Mouse (Mus musculus) adrenal gland, postnatal 4 days (tissue): Measurements from ENCODE around the gene Gbe1. TPM values are rescaled to one million over a fixed set of nuclear protein-coding genes. Genes with fewer than 3 reads are reported as not detected.

Experiments
- DNase-seq, 2 experiments: peaks; one replicate each; pipeline ENCODE4 v3.0.0; 2021 to 2022; ENCODE audit warnings: low spot score in 2 of 2, mixed read lengths in 2 of 2
- total RNA-seq, 2 experiments: library from RNA; stranded (reverse); gene quantifications; 2 replicates each; pipeline ENCODE4 v1.2.3; 2021

Gene Gbe1
- total RNA-seq, 2 experiments from 2014 or later, result 22.5 to 25.5 TPM

GRCm38 (mm10) chr16:70352571-70352970 is 38.8 kb downstream of the Gbe1 start:
- DNase-seq, result no peak

GRCm38 (mm10) chr16:70353058-70353457 is 39.3 kb downstream of the Gbe1 start:
- no peak for DNase-seq

GRCm38 (mm10) chr16:70358326-70358725 is 44.6 kb downstream of the Gbe1 start:
- DNase-seq, result no peak

- DNase-seq, result no peak
Measured at GRCm38 (mm10) chr16:70365229-70365628, 51.5 kb downstream of the Gbe1 start.

- no peak for DNase-seq
Measured at GRCm38 (mm10) chr16:70381045-70381444, 67.3 kb downstream of the Gbe1 start.

- no peak for DNase-seq
Measured at GRCm38 (mm10) chr16:70385494-70385893, 71.7 kb downstream of the Gbe1 start.

GRCm38 (mm10) chr16:70387385-70387784 is 73.6 kb downstream of the Gbe1 start:
- no peak for DNase-seq

GRCm38 (mm10) chr16:70395276-70395675 is 81.5 kb downstream of the Gbe1 start:
- no peak for DNase-seq

- DNase-seq, result no peak
Measured at GRCm38 (mm10) chr16:70407780-70408179, 94.0 kb downstream of the Gbe1 start.

GRCm38 (mm10) chr16:70421077-70421476 is 107.3 kb downstream of the Gbe1 start:
- no peak for DNase-seq

GRCm38 (mm10) chr16:70449520-70449919 is 135.8 kb downstream of the Gbe1 start:
- no peak for DNase-seq

GRCm38 (mm10) chr16:70475583-70475982 is 161.8 kb downstream of the Gbe1 start:
- no peak for DNase-seq

GRCm38 (mm10) chr16:70476161-70476560 is 162.4 kb downstream of the Gbe1 start:
- no peak for DNase-seq

- no peak for DNase-seq
Measured at GRCm38 (mm10) chr16:70480494-70480893, 166.7 kb downstream of the Gbe1 start.

GRCm38 (mm10) chr16:70506457-70506856 is 192.7 kb downstream of the Gbe1 start:
- DNase-seq, result no peak

- no peak for DNase-seq
Measured at GRCm38 (mm10) chr16:70510938-70511337, 197.2 kb downstream of the Gbe1 start.

- no peak for DNase-seq
Measured at GRCm38 (mm10) chr16:70522861-70523260, 209.1 kb downstream of the Gbe1 start.

- DNase-seq, result no peak
Measured at GRCm38 (mm10) chr16:70523566-70523965, 209.8 kb downstream of the Gbe1 start.

- no peak for DNase-seq
Measured at GRCm38 (mm10) chr16:70524273-70524672, 210.5 kb downstream of the Gbe1 start.

GRCm38 (mm10) chr16:70527224-70527623 is 213.5 kb downstream of the Gbe1 start:
- DNase-seq, result no peak

GRCm38 (mm10) chr16:70535224-70535623 is 221.5 kb downstream of the Gbe1 start:
- DNase-seq, result no peak

GRCm38 (mm10) chr16:70550835-70551234 is 237.1 kb downstream of the Gbe1 start:
- DNase-seq, result no peak

GRCm38 (mm10) chr16:70561635-70562348 is 248.0 kb downstream of the Gbe1 start:
- no peak for DNase-seq
